Comparison of ENCODE assay signal across 23 mouse cellular contexts in genomic region chr8:48019737-48020136, GRCm38 (mm10). TPM values are rescaled to one million over a fixed set of nuclear protein-coding genes. Genes with fewer than 3 reads are reported as not detected.
A peak's percentile ranks its signal among the peaks of the same experiment; 100 is the strongest.
DNase-seq lines count a peak whose midpoint lies in the region; ATAC-seq and TF ChIP-seq lines count a peak whose summit lies in the region.
"Had no signal": no experiment of that assay in that cellular context is flagged by ENCODE, and none has a peak within 500 bp of the region (broad histone marks: within the 10 kb centered on the region; RNA-seq: fewer than 3 reads in every experiment).

No protein-coding gene starts in this region.

- peak; percentile 68 for DNase-seq in MEL (ENCODE audit: low read depth, low spot score)
- peak; percentile 29 for DNase-seq in splenic B cell, adult 2 months (ENCODE audit: low read depth, low spot score)
- DNase-seq in gastrocnemius, postnatal 4 days (ENCODE audit: low spot score in 2 of 2) = no peak
- DNase-seq in gastrocnemius, adult 18-20 months (ENCODE audit: low spot score) = no peak
- DNase-seq: adrenal gland, adult 8-10 months; adrenal gland, postnatal 25 days; cerebellum, adult 11-12 months; cerebellum, adult 9-10 months; cerebellum, postnatal 14 days; gastrocnemius, postnatal 10 days; kidney, adult 18-20 months had no signal

- no peaks in the 10 kb centered on the region for H3K79me2 ChIP-seq in MEL (ENCODE audit: control insufficient read depth, insufficient read depth, low read length, poor library complexity)

- TF ChIP-seq EP300 in MEL (IDR thresholded peaks at IDR 0.05; ENCODE audit: low read depth in 1 of 2, low read length in 2 of 2) = no peak

- peak overlapping the region; percentile 25 for H3K4me3 ChIP-seq in megakaryocyte, embryonic 14.5 days (replicated peaks)
- no peak overlapping the region for H3K4me3 ChIP-seq in MEL (ENCODE audit: control insufficient read depth in 1 of 2, insufficient read depth in 1 of 2, low read depth in 2 of 2, low read length in 2 of 2)
- H3K4me3 ChIP-seq: embryonic facial prominence, embryonic 12.5 days; embryonic facial prominence, embryonic 15.5 days; forebrain, embryonic 15.5 days had no signal

- TF ChIP-seq POLR2A in MEL (IDR thresholded peaks at IDR 0.05; ENCODE audit: control insufficient read depth in 1 of 2, insufficient read depth in 1 of 2, low read depth in 1 of 2, low read length in 2 of 2, poor library complexity in 1 of 2) = no peak

- ATAC-seq in megakaryocyte, adult 5-6 weeks (ENCODE audit: poor library complexity, severe bottlenecking) = no peak
- ATAC-seq in hematopoietic stem cell, adult 5-6 weeks (replicated peaks in 1 of 2; ENCODE audit: insufficient read depth in 1 of 2, low FRiP score in 2 of 2, low TSS enrichment in 1 of 2, low read depth in 1 of 2, poor library complexity in 2 of 2, severe bottlenecking in 2 of 2) = peak; percentile 65 to 68; a peak in 3 of 4 replicates
- ATAC-seq in activated CD4-positive, CD25-positive, alpha-beta regulatory T cell, adult 4 months = no peak
- ATAC-seq: forebrain, embryonic 15.5 days; hindbrain, postnatal 0 days; inflammation-experienced regulatory T-cells, adult 6 months; intestine, embryonic 16.5 days had no signal

- H3K27ac ChIP-seq in MEL (ENCODE audit: control insufficient read depth, low read depth, low read length) = no peak overlapping the region
- H3K27ac ChIP-seq: embryonic facial prominence, embryonic 12.5 days; embryonic facial prominence, embryonic 15.5 days; forebrain, embryonic 15.5 days; hindbrain, embryonic 14.5 days; hindbrain, postnatal 0 days had no signal

- no peak overlapping the region for H3K9ac ChIP-seq in MEL (ENCODE audit: control insufficient read depth, low read depth, low read length, poor library complexity, severe bottlenecking)
- H3K9ac ChIP-seq: embryonic facial prominence, embryonic 12.5 days; embryonic facial prominence, embryonic 15.5 days; forebrain, embryonic 15.5 days; hindbrain, embryonic 14.5 days had no signal

- H3K27me3 ChIP-seq in megakaryocyte, embryonic 14.5 days (replicated peaks) = no peaks in the 10 kb centered on the region
- no peaks in the 10 kb centered on the region for H3K27me3 ChIP-seq in MEL (ENCODE audit: control insufficient read depth in 1 of 2, insufficient read depth in 2 of 2, low read length in 2 of 2)
- no peaks in the 10 kb centered on the region for H3K27me3 ChIP-seq in splenic B cell, adult 2 months (ENCODE audit: control insufficient read depth, insufficient read depth, low read length, poor library complexity, severe bottlenecking)
- H3K27me3 ChIP-seq: embryonic facial prominence, embryonic 12.5 days; embryonic facial prominence, embryonic 15.5 days; forebrain, embryonic 15.5 days had no signal

- no peaks in the 10 kb centered on the region for H3K9me3 ChIP-seq in megakaryocyte, embryonic 14.5 days
- H3K9me3 ChIP-seq in MEL (replicated peaks; ENCODE audit: insufficient read depth, low read length) = no peaks in the 10 kb centered on the region
- H3K9me3 ChIP-seq: embryonic facial prominence, embryonic 12.5 days; embryonic facial prominence, embryonic 15.5 days; forebrain, embryonic 15.5 days; G1E had no signal

- TF ChIP-seq RAD21 in MEL (IDR thresholded peaks at IDR 0.05; ENCODE audit: low read depth, low read length) = no peak

- no peaks in the 10 kb centered on the region for H3K36me3 ChIP-seq in megakaryocyte, embryonic 14.5 days (replicated peaks; ENCODE audit: low read length)
- no peaks in the 10 kb centered on the region for H3K36me3 ChIP-seq in MEL (ENCODE audit: control insufficient read depth in 1 of 2, insufficient read depth in 2 of 2, low read length in 2 of 2)
- H3K36me3 ChIP-seq in splenic B cell, adult 2 months (ENCODE audit: control insufficient read depth, insufficient read depth, low read length, poor library complexity, severe bottlenecking) = no peaks in the 10 kb centered on the region
- H3K36me3 ChIP-seq: embryonic facial prominence, embryonic 12.5 days; embryonic facial prominence, embryonic 15.5 days; forebrain, embryonic 15.5 days; G1E had no signal

- H3K4me1 ChIP-seq in megakaryocyte, embryonic 14.5 days = peaks cover 3% of the 10 kb centered on the region; the same call in 1 of the 2 replicates
- H3K4me1 ChIP-seq in MEL (ENCODE audit: control insufficient read depth in 1 of 2, insufficient read depth in 2 of 2, low read length in 2 of 2) = no peaks in the 10 kb centered on the region; a peak in 1 of 4 replicates
- H3K4me1 ChIP-seq: embryonic facial prominence, embryonic 12.5 days; embryonic facial prominence, embryonic 15.5 days; forebrain, embryonic 15.5 days had no signal

- TF ChIP-seq CTCF in MEL (IDR thresholded peaks at IDR 0.05 in 2 of 3, conservative IDR thresholded peaks at IDR 0.05 in 1 of 3; ENCODE audit: control insufficient read depth in 1 of 3, insufficient read depth in 1 of 3, low read depth in 2 of 3, low read length in 3 of 3, poor library complexity in 1 of 3, severe bottlenecking in 1 of 3) = no peak

TF ChIP-seq in MEL, 35 proteins besides CTCF, POLR2A, EP300 and RAD21:
- TF ChIP-seq NRF1 (IDR thresholded peaks at IDR 0.05; ENCODE audit: insufficient read depth, low read depth, low read length, poor library complexity, severe bottlenecking) = peak; percentile 67
- no peak for TF ChIP-seq ZMIZ1 (IDR thresholded peaks at IDR 0.05; ENCODE audit: low read depth, low read length)
TF ChIP-seq in MEL: peak in this region for 1.

RNA-seq across cellular contexts. Expression of gene Wwc2, which starts 29.0 kb away (rescaled TPM):
- 1.1 and 3.0 TPM in 2 replicates for polyA plus RNA-seq in megakaryocyte, embryonic 14.5 days (2012; ENCODE audit: insufficient read depth, low replicate concordance)
- total RNA-seq in megakaryocyte, adult 5-6 weeks (2015) = 2.0 and 2.1 TPM in 2 replicates
- total RNA-seq in megakaryocyte, adult 5-6 weeks (2017) = 2.3 and 2.6 TPM in 2 replicates
- total RNA-seq in MEL (2012; rRNA removed) = 6.3 and 7.5 TPM in 2 replicates
- polyA plus RNA-seq in MEL (2012; ENCODE audit: insufficient read depth in 1 of 2, insufficient read length in 2 of 2, low read depth in 1 of 2, low replicate concordance in 2 of 2, missing spikeins in 1 of 2) = 10 to 100 TPM in 1 of 2 experiments, not detected in 1; 14.8 TPM
- 9.2 and 9.5 TPM in 2 replicates for total RNA-seq in hematopoietic stem cell, adult 5-6 weeks (2017)
- total RNA-seq in gastrocnemius, postnatal 4 days (2021) = 10 to 100 TPM; 19.5 to 20.2 TPM
- 1 to 10 TPM; 5.1 to 6.7 TPM for total RNA-seq in gastrocnemius, adult 18-20 months (2021)
- polyA plus RNA-seq in activated CD4-positive, CD25-positive, alpha-beta regulatory T cell, adult 4 months (2017; shearing (Covaris generic)) = under 1 TPM; 0.09 to 0.32 TPM

Comparison
In these comparisons a context has a peak if more than half of its experiments do, and no peak if none do; other contexts are left out.
1. ATAC-seq: peak in hematopoietic stem cell, adult 5-6 weeks (2 of 2); none in megakaryocyte, adult 5-6 weeks (single experiment) and activated CD4-positive, CD25-positive, alpha-beta regulatory T cell, adult 4 months (single experiment).
2. DNase-seq: peak in MEL (single experiment) and splenic B cell, adult 2 months (single experiment); none in gastrocnemius, postnatal 4 days (0 of 2) and gastrocnemius, adult 18-20 months (single experiment).